17 mouse cellular contexts compared by ENCODE assay signal in the genomic region with DNA sequence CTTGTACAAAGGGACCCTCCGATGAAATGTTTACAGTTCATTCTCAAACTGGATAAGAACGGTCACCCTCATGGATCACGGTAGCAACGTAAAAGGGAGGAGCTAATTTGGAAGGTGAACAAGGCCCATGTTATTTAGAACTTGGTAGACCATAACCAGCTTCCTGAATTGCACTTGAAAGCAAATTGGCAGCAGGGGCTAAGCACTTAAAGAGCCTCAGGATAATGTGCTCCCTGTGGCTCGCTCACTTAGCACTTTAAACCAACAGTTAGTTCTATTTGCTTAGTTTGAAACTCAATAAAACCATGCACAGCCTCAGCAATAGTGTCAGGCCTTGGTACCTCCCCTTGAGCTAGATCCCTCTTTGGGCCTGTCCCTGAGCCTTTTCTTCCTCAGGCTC.
"Had no signal": no experiment of that assay in that cellular context is flagged by ENCODE, and none has a peak within 500 bp of the region (broad histone marks: within the 10 kb centered on the region; RNA-seq: fewer than 3 reads in every experiment).

No protein-coding gene starts in this region.

- H3K4me3 ChIP-seq: left cerebral cortex, adult 2 months; liver, embryonic 13.5 days; stomach, embryonic 15.5 days had no signal

- H3K27me3 ChIP-seq: liver, embryonic 13.5 days; stomach, embryonic 15.5 days had no signal

- H3K36me3 ChIP-seq: liver, embryonic 13.5 days; stomach, embryonic 15.5 days had no signal

- ATAC-seq: hindbrain, postnatal 0 days; inflammation-experienced regulatory T-cells, adult 6 months; intestine, embryonic 16.5 days; lung, postnatal 0 days had no signal

- DNase-seq: kidney, adult 18-20 months; kidney, postnatal 36 days; layer of hippocampus, postnatal 36 days; liver, embryonic 13.5 days; lung, postnatal 4 days; midbrain, embryonic 14.5 days; right cerebral cortex, adult 18-20 months; right cerebral cortex, postnatal 25 days; spleen, adult 18-20 months; thymus, postnatal 25 days had no signal

- H3K4me1 ChIP-seq: liver, embryonic 13.5 days; stomach, embryonic 15.5 days had no signal

- H3K4me2 ChIP-seq: liver, embryonic 13.5 days; midbrain, embryonic 11.5 days; stomach, embryonic 15.5 days had no signal

- H3K27ac ChIP-seq: hindbrain, postnatal 0 days; left cerebral cortex, adult 2 months; liver, embryonic 13.5 days; stomach, embryonic 15.5 days had no signal

- H3K9ac ChIP-seq: liver, embryonic 13.5 days; stomach, embryonic 15.5 days had no signal

- H3K9me3 ChIP-seq: liver, embryonic 13.5 days; stomach, embryonic 15.5 days had no signal
